Mouse (Mus musculus) CH12.LX (cell line): ENCODE measurements around the gene Neurl1a. TPM values are rescaled to one million over a fixed set of nuclear protein-coding genes. Genes with fewer than 3 reads are reported as not detected.

ENCODE experiments used
- DNase-seq: peaks from one replicate; pipeline ENCODE4 v3.0.0-alpha.2; 2013; ENCODE audit errors: extremely low read depth
- H3K27ac ChIP-seq: 2 replicates; pipeline ENCODE4 v1.5.1; 2012; ENCODE audit warnings: low read depth, mild to moderate bottlenecking, control low read depth, moderate library complexity; ENCODE audit not compliant: insufficient read depth
- H3K27me3 ChIP-seq: replicated peaks from 2 replicates; pipeline ENCODE3; 2012; ENCODE audit warnings: inconsistent platforms
- H3K36me3 ChIP-seq, 2 experiments: replicated peaks in 1 of 2; 2 replicates each; pipeline versions ENCODE3 to v1.6.1; 2012; ENCODE audit warnings: inconsistent platforms in 1 of 2, low read length in 1 of 2, mild to moderate bottlenecking in 1 of 2, mixed read lengths in 1 of 2, moderate library complexity in 1 of 2; ENCODE audit not compliant: control insufficient read depth in 1 of 2, insufficient read depth in 1 of 2
- H3K4me1 ChIP-seq, 2 experiments: 2 replicates each; pipeline ENCODE4 v1.6.1; 2012; ENCODE audit warnings: inconsistent platforms in 1 of 2, moderate library complexity in 1 of 2; ENCODE audit not compliant: insufficient read depth in 2 of 2, control insufficient read depth in 1 of 2
- H3K4me2 ChIP-seq: 2 replicates; pipeline ENCODE4 v1.6.1; 2012; ENCODE audit warnings: low read depth, mild to moderate bottlenecking, control low read depth; ENCODE audit not compliant: poor library complexity, insufficient read depth, severe bottlenecking
- H3K4me3 ChIP-seq, 3 experiments: fragments of 150-350 bp in 1 of 3; sonication (generic) in 1 of 3; replicated peaks in 1 of 3; 2 replicates each; pipeline versions ENCODE3 to v1.5.1; 2011 to 2012; ENCODE audit warnings: low read depth in 2 of 3, low read length in 2 of 3, mild to moderate bottlenecking in 2 of 3, moderate library complexity in 2 of 3, control low read depth in 1 of 3, improper control_type of control experiment in 1 of 3, inconsistent platforms in 1 of 3, mixed read lengths in 1 of 3; ENCODE audit not compliant: poor library complexity in 1 of 3
- H3K79me2 ChIP-seq: replicated peaks from 2 replicates; pipeline ENCODE4 v1.6.1; 2012; ENCODE audit warnings: mild to moderate bottlenecking, moderate library complexity; ENCODE audit not compliant: control insufficient read depth, poor library complexity, insufficient read depth, severe bottlenecking; ENCODE audit errors: extremely low read depth
- H3K9ac ChIP-seq: 2 replicates; pipeline ENCODE4 v1.6.1; 2012; ENCODE audit warnings: low read depth, mild to moderate bottlenecking, control low read depth, moderate library complexity; ENCODE audit not compliant: insufficient read depth
- H3K9me3 ChIP-seq: replicated peaks from 2 replicates; pipeline ENCODE3; 2012; ENCODE audit warnings: low read length, inconsistent platforms, mixed read lengths
- CHD1 ChIP-seq: IDR thresholded peaks from 2 replicates; pipeline ENCODE4 v1.6.1; 2012; ENCODE audit warnings: low read depth, low read length, improper control_type of control experiment, inconsistent platforms
- CHD2 ChIP-seq: IDR thresholded peaks from 2 replicates; pipeline ENCODE4 v1.6.1; 2011; ENCODE audit warnings: low read length, improper control_type of control experiment
- CTCF ChIP-seq, 2 experiments: IDR thresholded peaks in 1 of 2; conservative IDR thresholded peaks in 1 of 2; 2 replicates each; pipeline ENCODE4 v1.5.1; 2011 to 2012; ENCODE audit warnings: low read depth in 2 of 2, low read length in 2 of 2, improper control_type of control experiment in 1 of 2, inconsistent platforms in 1 of 2, mild to moderate bottlenecking in 1 of 2, moderate library complexity in 1 of 2
- E2F4 ChIP-seq: IDR thresholded peaks from 2 replicates; pipeline ENCODE4 v1.6.1; 2011; ENCODE audit warnings: low read depth, low read length, improper control_type of control experiment; ENCODE audit not compliant: insufficient replicate concordance
- ELF1 ChIP-seq: IDR thresholded peaks from 2 replicates; pipeline ENCODE4 v1.6.1; 2014; ENCODE audit warnings: low read depth, mild to moderate bottlenecking, inconsistent platforms, low read length, improper control_type of control experiment
- EP300 ChIP-seq: IDR thresholded peaks from 2 replicates; pipeline ENCODE4 v1.6.1; 2011; ENCODE audit warnings: low read length, improper control_type of control experiment
- HCFC1 ChIP-seq: IDR thresholded peaks from 2 replicates; pipeline ENCODE4 v1.6.1; 2012; ENCODE audit warnings: low read depth, mild to moderate bottlenecking, inconsistent platforms, low read length, improper control_type of control experiment
- IRF4 ChIP-seq: IDR thresholded peaks from 2 replicates; pipeline ENCODE4 v1.6.1; 2014; ENCODE audit warnings: low read depth, mild to moderate bottlenecking, inconsistent platforms, low read length, improper control_type of control experiment
- JUN ChIP-seq: IDR thresholded peaks from 2 replicates; pipeline ENCODE4 v1.6.1; 2011; ENCODE audit warnings: low read depth, mild to moderate bottlenecking, low read length, improper control_type of control experiment, moderate library complexity; ENCODE audit not compliant: insufficient read depth
- JUND ChIP-seq: conservative IDR thresholded peaks from 2 replicates; pipeline ENCODE4 v1.6.1; 2011; ENCODE audit warnings: low read depth, low read length, improper control_type of control experiment
- MAFK ChIP-seq: IDR thresholded peaks from 2 replicates; pipeline ENCODE4 v1.6.1; 2011; ENCODE audit warnings: low read length, improper control_type of control experiment; ENCODE audit not compliant: insufficient replicate concordance
- MAX ChIP-seq: IDR thresholded peaks from 2 replicates; pipeline ENCODE4 v1.6.1; 2011; ENCODE audit warnings: low read length, improper control_type of control experiment
- MEF2A ChIP-seq: IDR thresholded peaks from 2 replicates; pipeline ENCODE4 v1.6.1; 2014; ENCODE audit warnings: low read depth, mild to moderate bottlenecking, inconsistent platforms, low read length, improper control_type of control experiment, borderline replicate concordance
- MXI1 ChIP-seq: IDR thresholded peaks from 2 replicates; pipeline ENCODE4 v1.6.1; 2011; ENCODE audit warnings: mild to moderate bottlenecking, low read depth, low read length, improper control_type of control experiment
- NELFE ChIP-seq: IDR thresholded peaks from 2 replicates; pipeline ENCODE4 v1.6.1; 2011; ENCODE audit warnings: low read depth, low read length, improper control_type of control experiment
- NRF1 ChIP-seq: IDR thresholded peaks from 2 replicates; pipeline ENCODE4 v1.6.1; 2014; ENCODE audit warnings: low read depth, mild to moderate bottlenecking, inconsistent platforms, low read length, improper control_type of control experiment, moderate library complexity
- PAX5 ChIP-seq: IDR thresholded peaks from 2 replicates; pipeline ENCODE4 v1.6.1; 2012; ENCODE audit warnings: low read length, inconsistent platforms, mixed read lengths
- POLR2A ChIP-seq: IDR thresholded peaks from 2 replicates; pipeline ENCODE4 v1.6.1; 2011; ENCODE audit warnings: low read depth, mild to moderate bottlenecking, improper control_type of control experiment, low read length
- POLR2AphosphoS2 ChIP-seq: IDR thresholded peaks from 2 replicates; pipeline ENCODE4 v1.6.1; 2011; ENCODE audit warnings: low read depth, low read length, improper control_type of control experiment
- RAD21 ChIP-seq: IDR thresholded peaks from 2 replicates; pipeline ENCODE4 v1.6.1; 2011; ENCODE audit warnings: low read depth, mild to moderate bottlenecking, low read length, improper control_type of control experiment, moderate library complexity
- RCOR1 ChIP-seq: conservative IDR thresholded peaks from 2 replicates; pipeline ENCODE4 v1.6.1; 2012; ENCODE audit warnings: low read depth, mild to moderate bottlenecking, inconsistent platforms, low read length, improper control_type of control experiment
- SIN3A ChIP-seq: IDR thresholded peaks from 2 replicates; pipeline ENCODE4 v1.6.1; 2012; ENCODE audit warnings: low read length, improper control_type of control experiment, inconsistent platforms
- SMC3 ChIP-seq: IDR thresholded peaks from 2 replicates; pipeline ENCODE4 v1.6.1; 2011; ENCODE audit warnings: low read depth, low read length, improper control_type of control experiment
- TBP ChIP-seq: conservative IDR thresholded peaks from 2 replicates; pipeline ENCODE4 v1.6.1; 2011; ENCODE audit warnings: low read depth, low read length, improper control_type of control experiment
- TCF12 ChIP-seq: IDR thresholded peaks from 2 replicates; pipeline ENCODE4 v1.6.1; 2014; ENCODE audit warnings: low read depth, mild to moderate bottlenecking, inconsistent platforms, low read length, improper control_type of control experiment
- UBTF ChIP-seq: IDR thresholded peaks from 2 replicates; pipeline ENCODE4 v1.6.1; 2012; ENCODE audit warnings: low read depth, mild to moderate bottlenecking, inconsistent platforms, low read length, improper control_type of control experiment, moderate library complexity
- USF1 ChIP-seq: IDR thresholded peaks from 2 replicates; pipeline ENCODE4 v1.6.1; 2014; ENCODE audit warnings: low read depth, mild to moderate bottlenecking, inconsistent platforms, low read length, improper control_type of control experiment
- USF2 ChIP-seq: conservative IDR thresholded peaks from 2 replicates; pipeline ENCODE4 v1.6.1; 2011; ENCODE audit warnings: low read depth, low read length, improper control_type of control experiment
- ZC3H11A ChIP-seq: IDR thresholded peaks from 2 replicates; pipeline ENCODE4 v1.6.1; 2012; ENCODE audit warnings: low read depth, mild to moderate bottlenecking, inconsistent platforms, low read length, improper control_type of control experiment
- ZNF384 ChIP-seq: IDR thresholded peaks from 2 replicates; pipeline ENCODE4 v1.6.1; 2012; ENCODE audit warnings: low read depth, low read length, improper control_type of control experiment, inconsistent platforms
- dilution Hi-C: fragments of 300-500 bp; cut with MboI; formaldehyde crosslinking; loops from 2 replicates; pipeline ENCODE4 v1.14.3; 2020; ENCODE audit warnings: low sequenced_read_pairs; ENCODE audit not compliant: extremely low pct_unique_long_range_greater_than_20kb, extremely low pct_ligation_motif_present
- in situ Hi-C: fragments of 300-500 bp; cut with MboI; formaldehyde crosslinking; loops from 3 replicates; pipeline ENCODE4 v1.14.3; 2019; ENCODE audit warnings: low sequenced_read_pairs, low pct_ligation_motif_present, low pct_unique_long_range_greater_than_20kb, mixed read lengths
- polyA plus RNA-seq: library from polyadenylated mRNA; unstranded; fragments of >175 nt; gene quantifications from 2 replicates; pipeline ENCODE4 v1.2.1, GENCODE M21; 2012; ENCODE audit warnings: low read depth; ENCODE audit not compliant: insufficient read length
- total RNA-seq, 2 experiments: library from RNA; depleted of rRNA; stranded (reverse); fragments of 300-350 nt in 1 of 2; fragments of >200 nt in 1 of 2; gene quantifications; 2 replicates each; pipeline ENCODE4 v1.2.3; 2012 to 2014

Gene Neurl1a
- total and polyA plus RNA-seq, 3 experiments: 0.05 to 0.13 TPM; not detected in 1

DNA sequence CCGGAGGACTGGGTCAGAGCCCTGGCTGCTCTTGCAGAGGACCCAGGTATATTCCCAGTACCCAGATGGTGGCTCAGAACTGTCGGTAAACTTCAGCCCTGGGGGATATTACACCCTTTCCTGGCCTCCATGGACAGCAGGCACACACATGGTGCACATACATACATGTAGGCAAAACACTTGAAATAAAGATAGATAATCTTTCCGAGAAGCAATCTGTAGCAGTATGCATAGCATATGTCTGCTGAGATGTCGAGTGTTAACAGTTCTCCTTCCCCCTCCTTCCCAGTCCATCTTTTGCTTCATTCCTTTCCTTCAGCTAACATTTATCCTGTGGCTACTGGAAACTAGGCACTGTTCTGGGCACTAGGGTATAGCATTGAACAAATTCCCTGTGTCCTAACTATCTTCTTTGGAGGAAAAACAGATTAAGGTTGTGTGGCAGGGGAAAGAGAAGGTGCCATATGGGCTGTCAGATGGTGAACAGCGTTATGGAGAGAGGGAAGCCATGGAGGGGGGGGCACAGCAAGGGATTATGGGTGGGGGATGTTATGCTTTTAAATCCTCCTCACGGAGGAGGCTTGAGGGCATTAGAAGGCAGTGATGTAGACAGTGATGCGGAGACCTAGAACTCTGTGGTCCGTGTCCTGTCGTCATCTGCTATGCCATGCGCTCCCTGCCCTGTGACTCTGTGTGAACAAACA lies 33.1 kb downstream of the Neurl1a start:
- Histone ChIP-seq H3K27ac (no peak overlapping the region), H3K9ac (no peak overlapping the region), H3K36me3 (no peaks in the 10 kb centered on the region), H3K4me2 (no peak overlapping the region), H3K4me1 (peaks cover 0 to 8% of the 10 kb centered on the region in 2 experiments; a peak in 2 of 4 replicates), H3K9me3 (peaks cover 4% of the 10 kb centered on the region), H3K4me3 (no peak overlapping the region), H3K27me3 (no peaks in the 10 kb centered on the region), H3K79me2 (no peaks in the 10 kb centered on the region)
- no peak for TF ChIP-seq HCFC1
- TF ChIP-seq JUND: no peak
- TF ChIP-seq MAFK: no peak
- TF ChIP-seq POLR2A: no peak
- TF ChIP-seq TBP: no peak
- TF ChIP-seq ELF1: no peak
- no peak for TF ChIP-seq SIN3A
- no peak for TF ChIP-seq RCOR1
- TF ChIP-seq USF2: no peak
- TF ChIP-seq POLR2AphosphoS2: no peak
- TF ChIP-seq MAX: no peak
- TF ChIP-seq USF1: no peak
- no peak for TF ChIP-seq PAX5
- TF ChIP-seq ZNF384: no peak
- TF ChIP-seq MEF2A: no peak
- TF ChIP-seq CTCF (conservative IDR thresholded peaks at IDR 0.05 in 1 of 2, IDR thresholded peaks at IDR 0.05 in 1 of 2; ENCODE audit: low read depth in 2 of 2, low read length in 2 of 2): no peak
- TF ChIP-seq RAD21: no peak
- TF ChIP-seq SMC3: no peak
- no peak for TF ChIP-seq UBTF
- no peak for TF ChIP-seq JUN
- dilution Hi-C loops (no loop called here), in situ Hi-C loops (no loop called here)
- no peak for DNase-seq

GRCm38 (mm10) chr19:47212401-47212800 lies 33.8 kb downstream of the Neurl1a start:
- peaks cover 0 to 8% of the 10 kb centered on the region in 2 experiments; a peak in 2 of 4 replicates for H3K4me1 ChIP-seq
- dilution Hi-C loops (no loop called here), in situ Hi-C loops (no loop called here)
- H3K79me2 ChIP-seq: no peaks in the 10 kb centered on the region
- no peak overlapping the region for H3K4me2 ChIP-seq
- TF ChIP-seq RCOR1 (no peak), NRF1 (no peak), MXI1 (no peak), USF2 (no peak), TBP (no peak), JUND (no peak), MAFK (no peak), TCF12 (no peak), ZC3H11A (no peak), POLR2A (no peak), E2F4 (no peak), SIN3A (no peak), USF1 (no peak), ZNF384 (no peak), EP300 (no peak), CHD1 (no peak), IRF4 (no peak), CHD2 (no peak), HCFC1 (no peak), NELFE (no peak)
- H3K27ac ChIP-seq: no peak overlapping the region
- peaks cover 4% of the 10 kb centered on the region for H3K9me3 ChIP-seq
- H3K36me3 ChIP-seq: no peaks in the 10 kb centered on the region
- DNase-seq: no peak
- no peak overlapping the region for H3K9ac ChIP-seq
- H3K4me3 ChIP-seq: no peak overlapping the region
- H3K27me3 ChIP-seq: no peaks in the 10 kb centered on the region
